Mouse (Mus musculus) neural tube, embryonic 10.5 days (tissue): ENCODE results near the gene Pkib.

ENCODE experiments used
- DNase-seq: peaks from one replicate; pipeline ENCODE4 v3.0.0-alpha.2; 2017; ENCODE audit warnings: low spot score; ENCODE audit errors: extremely low spot score

Gene Pkib

DNA sequence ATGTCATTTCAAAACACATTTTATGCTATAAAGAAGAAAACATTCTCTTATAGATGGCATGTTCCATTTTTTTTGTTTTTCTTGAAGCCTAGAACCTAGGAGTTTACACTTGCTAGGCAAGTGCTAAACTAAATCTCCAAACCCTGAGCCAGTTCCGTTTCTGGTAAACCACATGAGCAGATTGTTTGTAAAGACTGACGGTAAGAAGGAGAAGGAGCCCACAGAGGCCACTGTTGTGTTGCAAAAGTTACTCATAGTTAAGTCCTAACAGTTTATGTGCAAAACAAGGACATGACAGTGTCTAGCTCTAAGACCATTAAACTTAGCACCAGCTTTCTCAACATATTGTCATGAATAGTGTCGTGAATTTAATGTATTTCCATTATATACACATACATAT, 99.9 kb downstream of the Pkib start:
- no peak for DNase-seq

- no peak for DNase-seq
Measured at GRCm38 (mm10) chr10:57740733-57741132, 109.0 kb downstream of the Pkib start.

DNA sequence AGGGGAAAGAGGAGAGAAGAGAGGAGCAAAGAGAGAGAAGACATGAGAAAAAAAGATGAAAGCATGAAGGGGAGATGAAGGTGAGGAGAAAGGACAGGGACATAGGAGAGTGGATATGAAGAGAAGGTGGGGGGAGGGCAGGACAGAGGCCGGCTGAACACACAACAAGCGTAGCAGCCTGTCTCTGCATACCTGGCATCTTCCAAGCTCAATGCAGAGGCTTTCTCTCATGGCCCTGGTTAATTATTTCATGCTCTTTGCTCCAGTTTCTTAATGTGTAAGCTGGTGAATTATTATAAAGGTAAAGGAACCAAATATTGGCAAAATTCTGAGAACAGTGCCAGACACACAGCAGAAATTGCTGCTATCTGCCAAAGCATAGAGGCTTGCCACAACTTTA, 109.6 kb downstream of the Pkib start:
- DNase-seq = no peak

- DNase-seq = no peak
Measured at GRCm38 (mm10) chr10:57743045-57743444, 111.3 kb downstream of the Pkib start.

DNA sequence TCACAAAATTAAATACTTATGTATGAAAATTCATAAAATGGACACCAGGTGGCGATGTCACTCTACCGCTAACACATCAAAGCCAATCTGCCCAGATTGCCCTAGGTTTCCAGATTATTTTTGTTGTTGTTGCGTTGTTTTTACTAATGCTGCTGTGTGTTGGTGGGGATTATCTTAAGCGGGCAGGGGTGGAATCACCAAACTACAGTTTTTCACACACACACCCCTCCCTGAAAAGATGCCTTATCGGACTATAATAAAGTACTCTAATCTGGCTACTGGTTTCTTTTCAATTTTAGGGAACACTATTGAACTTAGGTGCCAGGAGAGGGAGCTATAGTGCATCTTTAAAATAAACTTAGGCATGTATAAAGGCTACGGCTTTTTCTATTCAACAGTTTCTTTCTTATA, 111.8 kb downstream of the Pkib start:
- DNase-seq = peak; percentile 52

GRCm38 (mm10) chr10:57744128-57744765, 112.5 kb downstream of the Pkib start:
- no peak for DNase-seq

GRCm38 (mm10) chr10:57745452-57745851, 113.7 kb downstream of the Pkib start:
- no peak for DNase-seq

- DNase-seq = no peak
Measured at GRCm38 (mm10) chr10:57747127-57747526, 115.3 kb downstream of the Pkib start.

GRCm38 (mm10) chr10:57753343-57753742, 121.6 kb downstream of the Pkib start:
- DNase-seq = no peak

- no peak for DNase-seq
Measured at GRCm38 (mm10) chr10:57755201-57755736, 123.5 kb downstream of the Pkib start.

GRCm38 (mm10) chr10:57758999-57759398, 127.2 kb downstream of the Pkib start:
- no peak for DNase-seq

- DNase-seq = no peak
Measured at GRCm38 (mm10) chr10:57760694-57761093, 128.9 kb downstream of the Pkib start.

GRCm38 (mm10) chr10:57763044-57763443, 131.3 kb downstream of the Pkib start:
- DNase-seq = no peak

- DNase-seq = peak; percentile 14
Measured at GRCm38 (mm10) chr10:57783289-57784130, 151.7 kb downstream of the Pkib start.

GRCm38 (mm10) chr10:57784131-57784875, 152.5 kb downstream of the Pkib start:
- DNase-seq = peak; percentile 84

DNA sequence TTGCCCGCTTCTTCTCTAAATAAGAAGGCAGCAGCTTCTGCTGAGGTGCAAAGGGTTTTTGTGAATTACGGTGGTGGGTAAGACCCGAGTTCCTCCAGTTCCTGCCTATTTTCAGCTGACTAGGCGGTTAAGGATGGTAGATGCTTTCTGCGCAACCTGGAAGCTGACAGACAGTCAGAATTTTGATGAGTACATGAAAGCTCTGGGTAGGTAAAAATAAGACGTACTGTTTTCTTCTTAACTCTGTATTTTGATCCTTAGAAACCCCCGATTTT, 153.0 kb downstream of the Pkib start, which contains the start of gene Fabp7:
TSS of gene Fabp7 (plus strand) at position 6 of the 275 bp plus-strand sequence.
- no peak for DNase-seq

DNA sequence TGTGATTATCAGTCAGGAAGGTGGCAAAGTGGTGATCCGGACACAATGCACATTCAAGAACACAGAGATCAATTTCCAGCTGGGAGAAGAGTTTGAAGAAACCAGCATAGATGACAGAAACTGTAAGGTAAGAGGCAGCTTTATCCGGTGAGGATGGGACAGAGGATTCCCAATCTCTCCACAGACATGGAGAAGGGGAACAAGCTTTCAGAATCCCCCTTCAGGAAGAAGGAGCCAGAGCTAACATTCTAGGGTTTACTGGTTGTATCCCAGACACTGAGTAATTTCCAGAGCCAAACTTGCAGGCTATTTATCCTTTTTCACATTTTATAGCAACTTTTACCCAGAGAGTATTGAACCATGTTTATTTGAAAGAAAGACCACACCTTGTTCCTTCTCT, 153.8 kb downstream of the Pkib start:
- no peak for DNase-seq
